Mouse (Mus musculus) forebrain, embryonic 15.5 days (tissue): ENCODE data around the gene Osbpl10. TPM values are rescaled to one million over a fixed set of nuclear protein-coding genes. Genes with fewer than 3 reads are reported as not detected.
"Not testable (repeated sequence)": the region's sequence is repeated elsewhere in the genome, so short reads cannot be mapped to it uniquely, and the experiment has no call there.

ENCODE experiments used
- ATAC-seq: fragments of 200-750 bp; cut with Nextera tagmentation; replicated peaks from 2 replicates; pipeline ENCODE4 v1.8.0; 2017; ENCODE audit warnings: mild to moderate bottlenecking, moderate TSS enrichment, moderate library complexity
- H3K27ac ChIP-seq: fragments of 300-500 bp; sonication (generic); replicated peaks from 2 replicates; pipeline ENCODE4 v1.5.1; 2015; ENCODE audit warnings: mild to moderate bottlenecking, inconsistent platforms
- H3K27me3 ChIP-seq: fragments of 300-500 bp; sonication (generic); 2 replicates; pipeline ENCODE4 v1.6.1; 2015; ENCODE audit warnings: inconsistent platforms
- H3K36me3 ChIP-seq: fragments of 300-500 bp; sonication (generic); 2 replicates; pipeline ENCODE4 v1.6.1; 2015; ENCODE audit warnings: mild to moderate bottlenecking, inconsistent platforms
- H3K4me1 ChIP-seq: fragments of 300-500 bp; sonication (generic); 2 replicates; pipeline ENCODE4 v1.6.1; 2015; ENCODE audit warnings: inconsistent platforms
- H3K4me2 ChIP-seq: fragments of 300-500 bp; sonication (generic); replicated peaks from 2 replicates; pipeline ENCODE4 v1.6.1; 2015; ENCODE audit warnings: mild to moderate bottlenecking, inconsistent platforms
- H3K4me3 ChIP-seq: fragments of 300-500 bp; sonication (generic); 2 replicates; pipeline ENCODE4 v1.5.1; 2015; ENCODE audit warnings: mild to moderate bottlenecking, inconsistent platforms
- H3K9ac ChIP-seq: fragments of 300-500 bp; sonication (generic); replicated peaks from 2 replicates; pipeline ENCODE4 v1.6.1; 2015; ENCODE audit warnings: mild to moderate bottlenecking, inconsistent platforms
- H3K9me3 ChIP-seq: fragments of 300-500 bp; sonication (generic); 2 replicates; pipeline ENCODE4 v1.6.1; 2016; ENCODE audit warnings: inconsistent platforms
- WGBS: fragments of 180-500 bp; shearing (Covaris S2); methylation state at CpG from one replicate; pipeline ENCODE4 v1.1.7; 2015; ENCODE audit warnings: mixed read lengths; 5-methylcytosine and 5-hydroxymethylcytosine counted together
- polyA plus RNA-seq: library from polyadenylated mRNA; unstranded; fragments of >200 nt; fragmentation: Nextera tagmentation; extraction: Ambion mirVana; gene quantifications from 2 replicates; pipeline ENCODE4 v1.2.1, GENCODE M21; 2015

Osbpl10 gene
- polyA plus RNA-seq, 1 experiment from 2014 or later: 2.6 TPM

- Histone ChIP-seq H3K9ac (no peak overlapping the region), H3K27me3 (no peaks in the 10 kb centered on the region), H3K9me3 (0 out of 2 replicates have a peak, but pooled peaks cover 4% of the 10 kb centered on the region), H3K4me3 (no peak overlapping the region), H3K4me2 (no peak overlapping the region), H3K27ac (no peak overlapping the region), H3K4me1 (peaks cover 7% of the 10 kb centered on the region; the same call in 1 of the 2 replicates), H3K36me3 (no peaks in the 10 kb centered on the region)
- 95% methylated on average over 7 of the region's 7 CpGs for WGBS
- no peak for ATAC-seq
These were observed 41.8 kb downstream of the Osbpl10 start for GRCm38 (mm10) chr9:115020141-115020540.

- no peak for ATAC-seq
- no peaks in the 10 kb centered on the region for H3K36me3 ChIP-seq
- WGBS: 88% methylated on average over 2 of the region's 2 CpGs
These were observed 43.0 kb downstream of the Osbpl10 start for GRCm38 (mm10) chr9:115021419-115021818.

GRCm38 (mm10) chr9:115023137-115023536, 44.8 kb downstream of the Osbpl10 start:
- Histone ChIP-seq H3K4me1 (peaks cover 7% of the 10 kb centered on the region; the same call in 1 of the 2 replicates), H3K27me3 (no peaks in the 10 kb centered on the region), H3K4me2 (no peak overlapping the region), H3K9ac (no peak overlapping the region), H3K9me3 (no peaks in the 10 kb centered on the region), H3K27ac (peak overlapping the region; percentile 76), H3K4me3 (no peak overlapping the region), H3K36me3 (no peaks in the 10 kb centered on the region)
- 85% methylated on average over 3 of the region's 3 CpGs for WGBS
- no peak for ATAC-seq

More at GRCm38 (mm10) chr9:115021419-115021818, 43.0 kb downstream of the Osbpl10 start:
- Histone ChIP-seq H3K27ac (no peak overlapping the region), H3K9me3 (no peaks in the 10 kb centered on the region), H3K4me3 (no peak overlapping the region), H3K4me1 (peaks cover 7% of the 10 kb centered on the region; the same call in 1 of the 2 replicates), H3K4me2 (no peak overlapping the region), H3K9ac (no peak overlapping the region), H3K27me3 (no peaks in the 10 kb centered on the region)

- Histone ChIP-seq H3K4me1 (peaks cover 7% of the 10 kb centered on the region; the same call in 1 of the 2 replicates), H3K9me3 (no peaks in the 10 kb centered on the region), H3K4me3 (no peak overlapping the region), H3K36me3 (no peaks in the 10 kb centered on the region), H3K4me2 (no peak overlapping the region), H3K9ac (no peak overlapping the region), H3K27me3 (no peaks in the 10 kb centered on the region), H3K27ac (peak overlapping the region; percentile 76)
- WGBS: 77% methylated on average over 10 of the region's 10 CpGs
- ATAC-seq: no peak
These were observed 45.5 kb downstream of the Osbpl10 start for GRCm38 (mm10) chr9:115023708-115024383.

GRCm38 (mm10) chr9:115029307-115029706, 50.9 kb downstream of the Osbpl10 start:
- no peak overlapping the region for H3K4me2 ChIP-seq

GRCm38 (mm10) chr9:115030581-115030980, 52.2 kb downstream of the Osbpl10 start:
- Histone ChIP-seq H3K27ac (no peak overlapping the region), H3K4me1 (peaks cover 5% of the 10 kb centered on the region)
- WGBS: 31% methylated on average over 4 of the region's 4 CpGs

More at GRCm38 (mm10) chr9:115029307-115029706, 50.9 kb downstream of the Osbpl10 start:
- ATAC-seq: peak; percentile 39; the same call in 1 of the 2 replicates
- no peak overlapping the region for H3K9ac ChIP-seq
- peaks cover 10% of the 10 kb centered on the region for H3K4me1 ChIP-seq
- no peaks in the 10 kb centered on the region for H3K9me3 ChIP-seq
- no peak overlapping the region for H3K4me3 ChIP-seq
- WGBS: 3% methylated on average over 3 of the region's 3 CpGs
- H3K27me3 ChIP-seq: no peaks in the 10 kb centered on the region
- no peaks in the 10 kb centered on the region for H3K36me3 ChIP-seq
- no peak overlapping the region for H3K27ac ChIP-seq

GRCm38 (mm10) chr9:115031046-115031445, 52.7 kb downstream of the Osbpl10 start:
- H3K27me3 ChIP-seq, H3K4me2 ChIP-seq, H3K36me3 ChIP-seq, H3K4me3 ChIP-seq, H3K9me3 ChIP-seq, H3K9ac ChIP-seq, ATAC-seq, H3K4me1 ChIP-seq, H3K27ac ChIP-seq: not testable (repeated sequence)
- WGBS: 100% methylated on average over 1 of the region's 1 CpGs

More at GRCm38 (mm10) chr9:115030581-115030980, 52.2 kb downstream of the Osbpl10 start:
- Histone ChIP-seq H3K4me3 (no peak overlapping the region), H3K9me3 (no peaks in the 10 kb centered on the region), H3K27me3 (no peaks in the 10 kb centered on the region), H3K9ac (no peak overlapping the region), H3K4me2 (no peak overlapping the region), H3K36me3 (no peaks in the 10 kb centered on the region)
- ATAC-seq: no peak

GRCm38 (mm10) chr9:115032786-115033185, 54.4 kb downstream of the Osbpl10 start:
- H3K27ac ChIP-seq: no peak overlapping the region
- 69% methylated on average over 7 of the region's 7 CpGs for WGBS
- H3K4me1 ChIP-seq: peaks cover 8% of the 10 kb centered on the region
- ATAC-seq: no peak
- H3K9ac ChIP-seq: no peak overlapping the region
- H3K4me3 ChIP-seq: no peak overlapping the region
- no peak overlapping the region for H3K4me2 ChIP-seq
- no peaks in the 10 kb centered on the region for H3K36me3 ChIP-seq
- no peaks in the 10 kb centered on the region for H3K27me3 ChIP-seq
- H3K9me3 ChIP-seq: no peaks in the 10 kb centered on the region

GRCm38 (mm10) chr9:115034271-115034670, 55.9 kb downstream of the Osbpl10 start:
- Histone ChIP-seq H3K4me2 (no peak overlapping the region), H3K9ac (no peak overlapping the region), H3K27me3 (no peaks in the 10 kb centered on the region), H3K9me3 (no peaks in the 10 kb centered on the region), H3K4me3 (no peak overlapping the region), H3K4me1 (peaks cover 20% of the 10 kb centered on the region), H3K36me3 (no peaks in the 10 kb centered on the region), H3K27ac (no peak overlapping the region)
- ATAC-seq: no peak
- 83% methylated on average over 6 of the region's 6 CpGs for WGBS

- H3K4me3 ChIP-seq: no peak overlapping the region
- H3K4me1 ChIP-seq: peaks cover 18% of the 10 kb centered on the region
- no peaks in the 10 kb centered on the region for H3K27me3 ChIP-seq
- H3K4me2 ChIP-seq: no peak overlapping the region
- no peaks in the 10 kb centered on the region for H3K9me3 ChIP-seq
- H3K36me3 ChIP-seq: no peaks in the 10 kb centered on the region
- H3K27ac ChIP-seq: no peak overlapping the region
- 67% methylated on average over 7 of the region's 7 CpGs for WGBS
- no peak for ATAC-seq
- no peak overlapping the region for H3K9ac ChIP-seq
These were observed 56.4 kb downstream of the Osbpl10 start for GRCm38 (mm10) chr9:115034788-115035187.

- WGBS: 2% methylated on average over 14 of the region's 14 CpGs
- peak overlapping the region; percentile 58 for H3K27ac ChIP-seq
- H3K4me1 ChIP-seq: peaks cover 20% of the 10 kb centered on the region
- H3K9me3 ChIP-seq: no peaks in the 10 kb centered on the region
- H3K4me3 ChIP-seq: no peak overlapping the region
- H3K36me3 ChIP-seq: no peaks in the 10 kb centered on the region
- peak; percentile 82 for ATAC-seq
- peak overlapping the region; percentile 28; the same call in 1 of the 2 replicates for H3K4me2 ChIP-seq
- no peaks in the 10 kb centered on the region for H3K27me3 ChIP-seq
- H3K9ac ChIP-seq: no peak overlapping the region
These were observed 59.8 kb downstream of the Osbpl10 start for GRCm38 (mm10) chr9:115038215-115038614.

- WGBS: 22% methylated on average over 9 of the region's 9 CpGs
- H3K27me3 ChIP-seq: no peaks in the 10 kb centered on the region
- H3K9ac ChIP-seq: no peak overlapping the region
- H3K4me1 ChIP-seq: peaks cover 23% of the 10 kb centered on the region
- H3K9me3 ChIP-seq: no peaks in the 10 kb centered on the region
- peak overlapping the region; percentile 58 for H3K27ac ChIP-seq
- peak; percentile 55 for ATAC-seq
- H3K4me2 ChIP-seq: peak overlapping the region; percentile 28; the same call in 1 of the 2 replicates
- no peaks in the 10 kb centered on the region for H3K36me3 ChIP-seq
- no peak overlapping the region for H3K4me3 ChIP-seq
These were observed 60.3 kb downstream of the Osbpl10 start for GRCm38 (mm10) chr9:115038686-115039085.
